Mouse (Mus musculus): Measurements from ENCODE around the gene Dpf2.

GRCm38 (mm10) chr19:5868096-5868495 lies 44.7 kb downstream of the Dpf2 start:
- no peak for TF ChIP-seq CTCF (IDR thresholded peaks at IDR 0.05; ENCODE audit: low read depth, low read length)
- TF ChIP-seq POLR2A (IDR thresholded peaks at IDR 0.05; ENCODE audit: extremely low read depth, insufficient read depth, low read length) = no peak
